Mouse (Mus musculus) heart, embryonic 10.5 days (tissue): ENCODE results near the gene Gm28047. TPM values are rescaled to one million over a fixed set of nuclear protein-coding genes. Genes with fewer than 3 reads are reported as not detected.

Source experiments
- DNase-seq: peaks from one replicate; pipeline ENCODE4 v3.0.0-alpha.2; 2017; ENCODE audit warnings: low spot score
- H3K27ac ChIP-seq: fragments of 300-500 bp; sonication (generic); 2 replicates; pipeline ENCODE4 v1.5.1; 2016; ENCODE audit warnings: mild to moderate bottlenecking
- H3K27me3 ChIP-seq: fragments of 300-500 bp; sonication (generic); 2 replicates; pipeline ENCODE4 v1.6.1; 2016; ENCODE audit warnings: mild to moderate bottlenecking; ENCODE audit not compliant: poor library complexity, insufficient read depth, severe bottlenecking
- H3K36me3 ChIP-seq: fragments of 300-500 bp; sonication (generic); 2 replicates; pipeline ENCODE4 v1.6.1; 2016; ENCODE audit warnings: mild to moderate bottlenecking, moderate library complexity
- H3K4me1 ChIP-seq: fragments of 300-500 bp; sonication (generic); 2 replicates; pipeline ENCODE4 v1.6.1; 2016; ENCODE audit warnings: mild to moderate bottlenecking
- H3K4me3 ChIP-seq: fragments of 300-500 bp; sonication (generic); 2 replicates; pipeline ENCODE4 v1.5.1; 2016; ENCODE audit warnings: mild to moderate bottlenecking, moderate library complexity
- H3K9me3 ChIP-seq: fragments of 300-500 bp; sonication (generic); 2 replicates; pipeline ENCODE4 v1.6.1; 2016; ENCODE audit warnings: mild to moderate bottlenecking, moderate library complexity
- WGBS: fragments of 180-500 bp; shearing (Covaris S2); methylation state at CpG from one replicate; pipeline ENCODE4 v1.1.7; 2016; 5-methylcytosine and 5-hydroxymethylcytosine counted together
- microRNA counts: library from miRNA; unstranded; fragments of <30 nt; microRNA quantifications from one replicate; lab custom pipeline; 2017
- microRNA-seq: library from miRNA; unstranded; fragments of <30 nt; microRNA quantifications from one replicate; pipeline ENCODE4, GENCODE M21; 2017
- polyA plus RNA-seq: library from polyadenylated mRNA; unstranded; fragments of >200 nt; fragmentation: Nextera tagmentation; extraction: Ambion mirVana; gene quantifications from 2 replicates; pipeline ENCODE4 v1.2.1, GENCODE M21; 2016

Gm28047 gene
- polyA plus RNA-seq, 1 experiment from 2014 or later, result not detected

DNA sequence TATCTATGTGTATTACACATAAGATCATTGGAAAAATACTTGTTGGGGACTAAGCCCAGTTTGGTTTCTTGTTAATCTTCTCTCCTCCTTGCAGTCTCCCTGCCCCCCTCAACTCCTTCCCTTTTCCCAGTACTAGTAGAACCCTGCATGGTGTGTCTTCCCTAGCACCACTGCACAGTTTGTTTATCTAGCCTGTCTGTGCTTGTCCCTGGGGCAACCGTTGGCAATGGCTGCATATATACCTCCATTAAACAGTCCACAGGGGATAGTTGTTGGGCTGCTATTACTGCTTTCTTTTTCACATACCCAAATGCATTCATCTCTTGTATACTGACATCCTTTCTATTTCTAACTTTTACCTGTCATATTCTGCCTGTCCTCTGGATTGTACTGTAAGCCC is 137.2 kb downstream of the Gm28047 start:
- Histone ChIP-seq H3K36me3 (peaks cover 100% of the 10 kb centered on the region), H3K27ac (no peak overlapping the region), H3K9me3 (no peaks in the 10 kb centered on the region), H3K27me3 (no peaks in the 10 kb centered on the region), H3K4me1 (peaks cover 11% of the 10 kb centered on the region; the same call in 1 of the 2 replicates), H3K4me3 (no peak overlapping the region)
- no peak for DNase-seq
- WGBS, result 79% methylated on average over 1 of the region's 1 CpGs

DNA sequence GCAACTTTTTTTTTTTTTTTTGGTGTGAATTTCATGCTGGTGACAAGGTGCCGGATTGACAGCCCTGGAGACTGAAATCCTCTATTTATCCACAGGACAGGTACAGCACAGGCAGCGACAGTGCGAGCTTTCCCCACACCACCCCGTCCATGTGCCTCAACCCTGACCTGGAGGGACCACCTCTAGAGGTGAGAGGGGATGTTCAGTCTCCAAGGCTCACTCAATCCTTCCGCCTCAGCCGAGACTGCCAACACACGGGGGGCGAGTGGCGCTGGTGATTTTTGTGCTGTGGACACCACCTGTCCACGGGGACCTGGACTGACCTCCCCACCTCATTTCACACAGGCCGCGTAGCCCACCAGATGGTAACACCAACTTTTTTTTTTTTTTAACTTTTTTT is 139.0 kb downstream of the Gm28047 start:
- WGBS, result 88% methylated on average over 12 of the region's 12 CpGs
- no peaks in the 10 kb centered on the region for H3K27me3 ChIP-seq

DNA sequence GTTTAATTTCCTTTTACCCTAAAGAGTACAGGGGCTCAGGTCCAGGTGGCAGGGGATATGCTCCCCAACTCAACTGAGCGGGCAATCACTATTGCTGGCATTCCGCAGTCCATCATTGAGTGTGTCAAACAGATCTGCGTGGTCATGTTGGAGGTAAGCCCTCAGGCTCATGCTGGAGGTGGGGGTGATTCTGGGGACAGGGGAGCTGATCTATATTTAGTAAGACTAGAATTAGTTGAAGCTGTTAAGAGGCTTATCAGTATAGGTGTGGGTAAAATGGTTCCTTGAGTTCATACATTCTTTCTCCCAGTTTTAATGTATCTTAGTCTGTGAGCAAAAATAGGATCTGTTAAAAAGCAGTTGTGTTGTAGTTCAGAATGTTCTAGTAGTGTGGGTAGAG is 141.7 kb downstream of the Gm28047 start:
- H3K4me1 ChIP-seq, result peaks cover 14% of the 10 kb centered on the region; the same call in 1 of the 2 replicates
- no peaks in the 10 kb centered on the region for H3K27me3 ChIP-seq
- H3K9me3 ChIP-seq, result no peaks in the 10 kb centered on the region
- peaks cover 96% of the 10 kb centered on the region for H3K36me3 ChIP-seq
- no peak overlapping the region for H3K27ac ChIP-seq
- DNase-seq, result no peak
- WGBS, result 58% methylated on average over 3 of the region's 3 CpGs
- no peak overlapping the region for H3K4me3 ChIP-seq

More for the DNA sequence above, 139.0 kb downstream of the Gm28047 start:
- H3K9me3 ChIP-seq, result no peaks in the 10 kb centered on the region
- peaks cover 14% of the 10 kb centered on the region; the same call in 1 of the 2 replicates for H3K4me1 ChIP-seq
- H3K27ac ChIP-seq, result no peak overlapping the region
- no peak for DNase-seq
- H3K4me3 ChIP-seq, result no peak overlapping the region
- peaks cover 99% of the 10 kb centered on the region for H3K36me3 ChIP-seq

DNA sequence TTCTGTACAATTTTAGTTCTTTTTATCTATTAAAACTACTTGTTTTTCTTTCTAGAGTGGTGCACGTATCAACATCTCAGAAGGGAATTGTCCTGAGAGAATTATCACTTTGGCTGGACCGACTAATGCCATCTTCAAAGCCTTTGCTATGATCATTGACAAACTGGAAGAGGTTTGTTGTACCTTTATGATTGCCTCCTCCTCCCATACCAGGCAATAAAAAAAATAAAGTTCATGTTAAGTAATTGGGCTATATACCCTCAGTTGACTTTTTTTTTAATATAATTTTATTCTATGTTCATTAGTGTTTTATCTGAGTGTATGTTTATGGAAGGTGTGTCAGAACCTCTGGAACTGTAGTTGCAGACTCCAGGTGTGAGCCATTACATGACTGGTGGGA is 150.3 kb downstream of the Gm28047 start:
- Histone ChIP-seq H3K4me3 (no peak overlapping the region), H3K36me3 (peaks cover 61% of the 10 kb centered on the region), H3K27ac (no peak overlapping the region), H3K4me1 (0 out of 2 replicates have a peak, but pooled peaks cover 3% of the 10 kb centered on the region), H3K27me3 (no peaks in the 10 kb centered on the region), H3K9me3 (no peaks in the 10 kb centered on the region)
- WGBS, result 87% methylated on average over 2 of the region's 2 CpGs
- no peak for DNase-seq

MicroRNA genes within 50 kb of the gene (microRNA counts, 519-probe panel; counts per million panel counts)
- not detected for microRNA mmu-miR-688 (lab: Ali Mortazavi, UCI)

Small RNAs within 50 kb of the gene (microRNA-seq; reads per million reads assigned to microRNA genes)
- not detected for gene Mir688

Other genes with a start within 250 kb of the Gm28047 start
- gene Sp1, start 218.9 kb downstream of the Gm28047 start, polyA plus RNA-seq, result 5.7 and 7.6 TPM in 2 replicates
- 1.6 and 2.4 TPM in 2 replicates for gene Amhr2, start 179.7 kb downstream of the Gm28047 start, polyA plus RNA-seq
- gene Prr13, start 166.0 kb downstream of the Gm28047 start, polyA plus RNA-seq, result 82.8 and 101 TPM in 2 replicates
- gene Pcbp2, start 154.5 kb downstream of the Gm28047 start, polyA plus RNA-seq, result 143 and 183 TPM in 2 replicates
- not detected in 2 replicates for gene Gm10337, start 121.3 kb downstream of the Gm28047 start, polyA plus RNA-seq
- gene Map3k12, start 108.0 kb downstream of the Gm28047 start, polyA plus RNA-seq, result 17.9 and 19.7 TPM in 2 replicates
- gene Tarbp2, start 106.9 kb downstream of the Gm28047 start, polyA plus RNA-seq, result 127 and 140 TPM in 2 replicates
- 0.88 and 0.99 TPM in 2 replicates for gene Npff, start 100.1 kb downstream of the Gm28047 start, polyA plus RNA-seq
- gene Atf7, start 397 bp upstream of the Gm28047 start, polyA plus RNA-seq, result 24.3 and 26.6 TPM in 2 replicates
- gene Atp5g2, start 47.3 kb upstream of the Gm28047 start, polyA plus RNA-seq, result 64.8 and 67.3 TPM in 2 replicates
- gene Calcoco1, start 97.1 kb upstream of the Gm28047 start, polyA plus RNA-seq, result 34.2 and 39.2 TPM in 2 replicates